Mouse (Mus musculus) MEL (cell line): ENCODE measurements around the gene Dennd1b.

Source experiments
- CHD1 ChIP-seq: IDR thresholded peaks from 2 replicates; pipeline ENCODE4 v1.6.1; 2012; ENCODE audit warnings: low read depth, mild to moderate bottlenecking, inconsistent platforms, low read length, improper control_type of control experiment
- CTCF ChIP-seq, 3 experiments: IDR thresholded peaks in 2 of 3; conservative IDR thresholded peaks in 1 of 3; 2 replicates each; pipeline ENCODE4 v1.5.1; 2011 to 2012; ENCODE audit warnings: low read length in 3 of 3, low read depth in 2 of 3, mild to moderate bottlenecking in 2 of 3, improper control_type of control experiment in 1 of 3, inconsistent platforms in 1 of 3, mixed read lengths in 1 of 3, moderate library complexity in 1 of 3; ENCODE audit not compliant: control insufficient read depth in 1 of 3, insufficient read depth in 1 of 3, poor library complexity in 1 of 3, severe bottlenecking in 1 of 3
- ELF1 ChIP-seq: IDR thresholded peaks from 2 replicates; pipeline ENCODE4 v1.6.1; 2014; ENCODE audit warnings: low read depth, mild to moderate bottlenecking, inconsistent platforms, low read length, improper control_type of control experiment, moderate library complexity
- EP300 ChIP-seq, 2 experiments: IDR thresholded peaks; 2 replicates each; pipeline ENCODE4 v1.6.1; 2011; ENCODE audit warnings: improper control_type of control experiment in 2 of 2, low read length in 2 of 2, low read depth in 1 of 2, mild to moderate bottlenecking in 1 of 2
- GATA1 ChIP-seq: IDR thresholded peaks from 2 replicates; pipeline ENCODE4 v1.6.1; 2011; ENCODE audit warnings: low read depth, low read length, improper control_type of control experiment
- KAT2A ChIP-seq: conservative IDR thresholded peaks from 2 replicates; pipeline ENCODE4 v1.6.1; 2012; ENCODE audit warnings: low read depth, low read length, improper control_type of control experiment, inconsistent platforms
- RCOR1 ChIP-seq: IDR thresholded peaks from 2 replicates; pipeline ENCODE4 v1.6.1; 2012; ENCODE audit warnings: low read depth, mild to moderate bottlenecking, inconsistent platforms, low read length, improper control_type of control experiment
- TCF12 ChIP-seq: IDR thresholded peaks from 2 replicates; pipeline ENCODE4 v1.6.1; 2014; ENCODE audit warnings: low read depth, mild to moderate bottlenecking, inconsistent platforms, low read length, improper control_type of control experiment, moderate library complexity
- USF1 ChIP-seq: IDR thresholded peaks from 2 replicates; pipeline ENCODE4 v1.6.1; 2014; ENCODE audit warnings: low read depth, mild to moderate bottlenecking, inconsistent platforms, low read length, improper control_type of control experiment, moderate library complexity
- ZC3H11A ChIP-seq: IDR thresholded peaks from 2 replicates; pipeline ENCODE4 v1.6.1; 2012; ENCODE audit warnings: low read depth, mild to moderate bottlenecking, inconsistent platforms, low read length, improper control_type of control experiment
- ZKSCAN1 ChIP-seq: IDR thresholded peaks from 2 replicates; pipeline ENCODE4 v1.6.1; 2012; ENCODE audit warnings: low read depth, mild to moderate bottlenecking, inconsistent platforms, low read length, improper control_type of control experiment, moderate library complexity

DNA sequence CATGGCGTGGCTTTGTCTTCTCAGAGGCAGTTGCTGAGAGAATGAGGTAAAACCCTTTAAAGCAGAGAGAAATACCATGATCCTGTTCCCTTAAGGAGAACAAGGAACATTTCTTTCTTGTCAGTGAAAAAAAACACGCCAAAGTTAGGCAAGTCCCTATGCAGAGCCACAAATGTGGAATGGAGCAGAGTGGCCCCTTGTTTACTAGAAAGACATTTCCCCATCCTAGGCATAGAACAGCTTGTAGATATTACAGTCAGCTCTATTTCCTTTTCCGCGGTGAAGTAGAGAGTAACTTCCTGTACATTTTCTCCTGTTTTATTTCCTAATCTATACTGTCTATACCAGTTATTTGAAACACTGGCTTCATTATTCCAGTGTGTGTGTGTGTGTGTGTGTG is 243.0 kb downstream of the Dennd1b start:
- TF ChIP-seq CTCF (IDR thresholded peaks at IDR 0.05 in 2 of 3, conservative IDR thresholded peaks at IDR 0.05 in 1 of 3; ENCODE audit: control insufficient read depth in 1 of 3, insufficient read depth in 1 of 3, low read depth in 2 of 3, low read length in 3 of 3, poor library complexity in 1 of 3, severe bottlenecking in 1 of 3) (no peak), KAT2A (no peak), USF1 (no peak), ZKSCAN1 (no peak), EP300 (IDR thresholded peaks at IDR 0.05; ENCODE audit: low read depth in 1 of 2, low read length in 2 of 2) (no peak), CHD1 (no peak), RCOR1 (no peak), ELF1 (no peak), TCF12 (no peak), ZC3H11A (no peak), GATA1 (no peak)
